Mouse (Mus musculus) heart, embryonic 13.5 days (tissue): ENCODE results near the gene Eif1b. TPM values are rescaled to one million over a fixed set of nuclear protein-coding genes. Genes with fewer than 3 reads are reported as not detected.

ENCODE experiments used
- polyA plus RNA-seq: library from polyadenylated mRNA; unstranded; fragments of >200 nt; fragmentation: Nextera tagmentation; extraction: Ambion mirVana; gene quantifications from 2 replicates; pipeline ENCODE4 v1.2.1, GENCODE M21; 2015

Gene Eif1b
- polyA plus RNA-seq, 1 experiment from 2014 or later = 125 TPM

Other genes with a start within 250 kb of the Eif1b start
- gene Myrip, start 190.7 kb upstream of the Eif1b start, polyA plus RNA-seq = 0.36 and 0.66 TPM in 2 replicates
- 0.40 and 0.55 TPM in 2 replicates for gene Entpd3, start 47.6 kb downstream of the Eif1b start, polyA plus RNA-seq
- 425 and 468 TPM in 2 replicates for gene Rpl14, start 79.2 kb downstream of the Eif1b start, polyA plus RNA-seq